Mouse (Mus musculus) liver, embryonic 14.5 days (tissue): Measurements from ENCODE around the gene Klhdc2. TPM values are rescaled to one million over a fixed set of nuclear protein-coding genes. Genes with fewer than 3 reads are reported as not detected.
A peak's percentile ranks its signal among the peaks of the same experiment; 100 is the strongest.

ENCODE experiments used
- ATAC-seq: fragments of 200-750 bp; cut with Nextera tagmentation; 2 replicates; pipeline ENCODE4 v1.8.0; 2017; ENCODE audit warnings: moderate number of reproducible peaks, mild to moderate bottlenecking, moderate library complexity; ENCODE audit not compliant: insufficient read depth
- DNase-seq, 3 experiments: peaks; one replicate each; pipeline ENCODE4 v3.0.0-alpha.2; 2012 to 2013; ENCODE audit warnings: low read depth in 3 of 3, low spot score in 3 of 3
- H3K27ac ChIP-seq: fragments of 300-500 bp; sonication (generic); 2 replicates; pipeline ENCODE4 v1.5.1; 2014; ENCODE audit warnings: moderate library complexity, mild to moderate bottlenecking, control low read depth, inconsistent platforms
- H3K27me3 ChIP-seq: fragments of 300-500 bp; sonication (generic); 2 replicates; pipeline ENCODE4 v1.6.1; 2014; ENCODE audit warnings: mild to moderate bottlenecking, low read length, moderate library complexity; ENCODE audit not compliant: control insufficient read depth, insufficient read depth
- H3K36me3 ChIP-seq: fragments of 300-500 bp; sonication (generic); replicated peaks from 2 replicates; pipeline ENCODE4 v1.6.1; 2014; ENCODE audit warnings: low read depth; ENCODE audit not compliant: control insufficient read depth, insufficient read depth
- H3K4me1 ChIP-seq, 2 experiments: fragments of 200-500 bp in 1 of 2; fragments of 300-500 bp in 1 of 2; sonication (generic) in 1 of 2; replicated peaks; 2 replicates each; pipeline ENCODE4 v1.6.1; 2012 to 2014; ENCODE audit warnings: antibody characterized with exemption in 1 of 2, inconsistent platforms in 1 of 2, low read length in 1 of 2; ENCODE audit not compliant: control insufficient read depth in 2 of 2, insufficient read depth in 2 of 2
- H3K4me2 ChIP-seq: fragments of 300-500 bp; sonication (generic); 2 replicates; pipeline ENCODE4 v1.6.1; 2014; ENCODE audit warnings: low read depth, mild to moderate bottlenecking, control low read depth, moderate library complexity
- H3K4me3 ChIP-seq, 2 experiments: fragments of 200-500 bp in 1 of 2; fragments of 300-500 bp in 1 of 2; sonication (generic) in 1 of 2; 2 replicates each; pipeline ENCODE4 v1.5.1; 2012 to 2014; ENCODE audit warnings: low read depth in 2 of 2, low read length in 2 of 2, mild to moderate bottlenecking in 2 of 2, control low read depth in 1 of 2, inconsistent platforms in 1 of 2, moderate library complexity in 1 of 2; ENCODE audit not compliant: insufficient read depth in 1 of 2
- H3K9ac ChIP-seq: fragments of 300-500 bp; sonication (generic); replicated peaks from 2 replicates; pipeline ENCODE4 v1.6.1; 2014; ENCODE audit warnings: mild to moderate bottlenecking, control low read depth, moderate library complexity
- H3K9me3 ChIP-seq: fragments of 300-500 bp; sonication (generic); 2 replicates; pipeline ENCODE4 v1.6.1; 2016; ENCODE audit warnings: low read length, mixed read lengths; ENCODE audit not compliant: control insufficient read depth
- CTCF ChIP-seq: IDR thresholded peaks from 2 replicates; pipeline ENCODE4 v1.5.1; 2016; ENCODE audit warnings: antibody characterized with exemption, low read depth, control low read depth
- EP300 ChIP-seq: IDR thresholded peaks from 2 replicates; pipeline ENCODE4 v1.6.1; 2016; ENCODE audit warnings: antibody characterized with exemption, low read depth
- WGBS: fragments of 180-500 bp; shearing (Covaris S2); extraction: QIAGEN DNeasy Blood & Tissue Kit; methylation state at CpG from one replicate; pipeline ENCODE4 v1.1.7; 2014; ENCODE audit not compliant: insufficient replicate concordance; 5-methylcytosine and 5-hydroxymethylcytosine counted together
- polyA plus RNA-seq, 2 experiments: library from polyadenylated mRNA; depleted of rRNA in 1 of 2; stranded (reverse) in 1 of 2; unstranded in 1 of 2; fragments of >200 nt; fragmentation: Nextera tagmentation in 1 of 2; extraction: Ambion mirVana in 1 of 2; gene quantifications; 2 replicates each; pipeline versions ENCODE4 v1.2.1 to v1.2.3; 2012 to 2014

Klhdc2 gene
- polyA plus RNA-seq, 2 experiments, result 43.4 to 84.9 TPM

DNA sequence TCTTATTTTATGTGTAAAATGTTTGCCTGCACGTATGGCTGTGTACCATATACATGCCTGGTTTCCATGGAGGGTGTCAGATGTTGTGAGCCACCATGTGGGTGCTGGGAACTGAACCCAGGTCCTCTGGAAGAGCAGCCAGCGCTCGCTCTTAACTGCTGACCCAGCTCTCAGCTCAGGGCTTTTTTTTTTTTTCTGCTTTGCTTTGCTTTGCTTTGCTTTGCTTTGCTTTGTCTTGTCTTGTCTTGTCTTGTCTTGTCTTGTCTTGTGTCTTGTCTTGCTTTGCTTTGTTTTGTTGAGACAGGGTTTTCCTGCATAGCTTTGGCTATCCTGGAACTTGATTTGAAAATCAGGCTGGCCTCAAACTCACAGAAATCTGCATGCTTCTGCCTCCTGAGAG is 15.6 kb upstream of the Klhdc2 start:
- no peak overlapping the region for H3K9ac ChIP-seq
- H3K4me3 ChIP-seq, result no peak overlapping the region
- H3K9me3 ChIP-seq, result no peaks in the 10 kb centered on the region
- H3K27me3 ChIP-seq, result no peaks in the 10 kb centered on the region
- ATAC-seq (no peak), DNase-seq (no peak)
- no peak overlapping the region for H3K4me2 ChIP-seq
- no peaks in the 10 kb centered on the region for H3K36me3 ChIP-seq
- WGBS, result 85% methylated on average over 3 of the region's 3 CpGs
- no peak overlapping the region for H3K27ac ChIP-seq
- TF ChIP-seq EP300, result no peak
- no peak for TF ChIP-seq CTCF
- H3K4me1 ChIP-seq, result peaks cover 0 to 2% of the 10 kb centered on the region in 2 experiments; a peak in 1 of 4 replicates

DNA sequence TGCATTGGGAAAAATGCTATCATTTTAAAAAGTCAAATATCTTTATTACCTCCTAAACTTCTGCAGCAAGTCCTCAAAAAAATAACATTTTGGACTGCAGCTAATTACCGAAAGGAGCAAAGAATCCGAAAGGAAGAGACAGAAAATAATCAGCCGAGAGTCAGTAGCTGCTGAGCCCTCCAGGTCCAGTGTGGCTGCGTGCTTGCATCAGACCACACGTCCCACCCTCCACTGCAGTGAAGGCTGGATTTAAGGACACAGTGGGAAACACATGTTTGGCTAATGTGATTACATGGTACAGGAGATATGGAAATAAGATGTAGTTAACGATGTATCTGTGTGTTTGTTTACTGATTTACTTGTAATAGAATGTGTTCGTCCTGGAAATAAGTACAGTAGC is 13.3 kb upstream of the Klhdc2 start:
- no peak overlapping the region for H3K9ac ChIP-seq
- H3K36me3 ChIP-seq, result no peaks in the 10 kb centered on the region
- no peaks in the 10 kb centered on the region for H3K9me3 ChIP-seq
- no peak for TF ChIP-seq EP300
- TF ChIP-seq CTCF, result no peak
- no peak overlapping the region for H3K27ac ChIP-seq
- ATAC-seq, result no peak
- no peak overlapping the region for H3K4me3 ChIP-seq
- no peaks in the 10 kb centered on the region for H3K27me3 ChIP-seq
- 79% methylated on average over 7 of the region's 7 CpGs for WGBS
- DNase-seq, result no peak
- H3K4me2 ChIP-seq, result no peak overlapping the region
- H3K4me1 ChIP-seq, result peaks cover 2 to 4% of the 10 kb centered on the region in 2 experiments; a peak in 3 of 4 replicates

DNA sequence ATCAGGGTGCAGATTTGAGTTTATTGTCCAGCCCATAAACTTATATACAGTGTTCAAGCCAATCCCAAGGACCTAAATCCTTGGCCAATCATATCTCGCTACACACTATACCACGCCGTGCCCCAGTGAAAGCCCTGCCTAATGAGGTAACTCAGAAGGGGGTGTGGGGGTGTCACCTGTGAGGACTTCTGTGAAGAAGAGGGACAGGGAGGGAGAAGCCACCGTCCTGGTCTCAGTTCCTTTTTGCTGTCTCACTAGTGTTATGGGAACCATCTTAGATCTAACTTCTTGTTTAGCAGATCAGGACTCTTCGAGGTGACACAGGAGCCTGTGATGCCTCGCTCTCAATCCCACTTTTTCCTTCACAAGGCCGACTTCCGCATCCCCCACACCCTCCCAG is 8.9 kb upstream of the Klhdc2 start:
- Histone ChIP-seq H3K4me1 (peaks cover 7 to 13% of the 10 kb centered on the region in 2 experiments), H3K27me3 (no peaks in the 10 kb centered on the region), H3K4me3 (no peak overlapping the region), H3K9me3 (no peaks in the 10 kb centered on the region), H3K36me3 (no peaks in the 10 kb centered on the region), H3K27ac (no peak overlapping the region), H3K9ac (no peak overlapping the region), H3K4me2 (no peak overlapping the region)
- 77% methylated on average over 8 of the region's 8 CpGs for WGBS
- TF ChIP-seq EP300 (no peak), CTCF (no peak)
- DNase-seq, result no peak
- no peak for ATAC-seq

DNA sequence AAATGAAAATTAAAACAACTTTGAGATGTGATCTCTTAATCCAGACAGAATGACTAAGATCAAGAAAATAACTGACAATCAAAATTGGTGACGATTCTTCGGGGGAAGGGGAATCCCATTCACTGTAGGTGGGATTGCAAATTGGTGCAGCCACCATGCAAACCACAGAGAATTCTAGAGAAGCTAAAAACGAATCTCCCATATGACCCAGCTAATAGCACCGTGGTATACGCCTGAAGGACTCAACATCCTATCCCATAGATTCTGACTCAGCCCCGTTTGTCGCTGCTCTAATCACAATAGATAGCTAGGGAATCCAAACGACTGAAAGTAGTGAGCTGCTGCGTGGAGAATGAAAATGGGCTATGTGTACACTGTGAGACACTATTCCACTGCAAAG is 7.8 kb upstream of the Klhdc2 start:
- H3K9ac ChIP-seq, result no peak overlapping the region
- whole genome bisulfite sequencing, result 70% methylated on average over 9 of the region's 9 CpGs
- no peak for ATAC-seq
- no peaks in the 10 kb centered on the region for H3K9me3 ChIP-seq
- H3K36me3 ChIP-seq, result no peaks in the 10 kb centered on the region
- TF ChIP-seq CTCF (no peak), EP300 (no peak)
- H3K4me2 ChIP-seq, result no peak overlapping the region
- peaks cover 17 to 23% of the 10 kb centered on the region in 2 experiments for H3K4me1 ChIP-seq
- H3K4me3 ChIP-seq, result no peak overlapping the region
- no peak for DNase-seq
- no peak overlapping the region for H3K27ac ChIP-seq
- H3K27me3 ChIP-seq, result no peaks in the 10 kb centered on the region

DNA sequence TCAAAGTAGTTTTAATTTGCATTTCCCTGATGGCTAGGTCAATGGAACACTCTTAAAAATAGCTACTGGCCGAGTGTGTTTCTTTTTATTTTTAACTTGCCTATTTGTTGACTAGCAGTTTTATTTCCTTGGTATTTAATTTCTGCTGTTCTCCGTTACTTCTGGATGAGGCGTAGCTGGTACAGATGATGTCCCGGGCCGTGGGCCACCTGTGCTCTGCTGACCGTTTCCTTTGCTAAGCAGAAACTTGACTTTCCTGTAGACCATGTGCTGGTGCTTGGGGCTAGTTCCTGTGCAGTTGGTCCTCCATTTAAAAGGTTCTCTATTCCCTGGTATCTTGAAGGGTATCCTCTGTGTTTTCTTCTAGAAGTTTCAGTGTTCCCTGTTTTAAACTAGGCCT is 4.1 kb upstream of the Klhdc2 start:
- Histone ChIP-seq H3K4me1 (peaks cover 37 to 41% of the 10 kb centered on the region in 2 experiments), H3K4me2 (no peak overlapping the region), H3K9ac (peak overlapping the region; percentile 27; the same call in 1 of the 2 replicates), H3K36me3 (no peaks in the 10 kb centered on the region), H3K27ac (peak overlapping the region; percentile 59), H3K4me3 (no peak overlapping the region), H3K27me3 (no peaks in the 10 kb centered on the region), H3K9me3 (no peaks in the 10 kb centered on the region)
- TF ChIP-seq EP300, result 0 out of 2 replicates have a peak, but pooled peaks have one; percentile 7
- no peak for TF ChIP-seq CTCF
- 85% methylated on average over 6 of the region's 6 CpGs for WGBS
- no peak for DNase-seq
- ATAC-seq, result no peak
